Mouse (Mus musculus): ENCODE measurements around the gene Id2.

GRCm38 (mm10) chr12:25054511-25054910 is 42.4 kb downstream of the Id2 start:
- TF ChIP-seq CTCF (IDR thresholded peaks at IDR 0.05; ENCODE audit: borderline replicate concordance, extremely low read depth, insufficient read depth, insufficient read length) (no peak), POLR2A (IDR thresholded peaks at IDR 0.05; ENCODE audit: borderline replicate concordance, extremely low read depth, insufficient read depth, insufficient read length, poor library complexity, severe bottlenecking) (no peak)
